Mouse (Mus musculus): Measurements from ENCODE around the gene Lor. TPM values are rescaled to one million over a fixed set of nuclear protein-coding genes. Genes with fewer than 3 reads are reported as not detected.
A peak's percentile ranks its signal among the peaks of the same experiment; 100 is the strongest.

The Lor gene
- total RNA-seq (2021): under 1 TPM; 0.26 TPM
- long read RNA-seq, experiment 1, partial matches to known transcripts: 1 of 1 reads
- long read RNA-seq, experiment 1, other reads (novel, unspliced or antisense): 0 of 1 reads
- long read RNA-seq, experiment 2, partial matches to known transcripts: 1 of 1 reads
- long read RNA-seq, experiment 2, other reads (novel, unspliced or antisense): 0 of 1 reads

- no peak for DNase-seq
Observed at GRCm38 (mm10) chr3:92083042-92083441, at the start of gene Lor. Lor (minus strand) TSS chr3:92083142.

- no peak for DNase-seq
Observed at GRCm38 (mm10) chr3:92123847-92124246, 40.9 kb upstream of the Lor start, which contains the start of gene Prr9. Prr9 (minus strand) TSS chr3:92123947.

GRCm38 (mm10) chr3:92120902-92121301 is 38.0 kb upstream of the Lor start:
- DNase-seq: peak; percentile 60 to 70

- peak in 1 of 2 experiments; percentile 15 for DNase-seq
Observed at GRCm38 (mm10) chr3:92117930-92118329, 35.0 kb upstream of the Lor start.

GRCm38 (mm10) chr3:92111526-92111925 is 28.6 kb upstream of the Lor start:
- DNase-seq: no peak

- DNase-seq: no peak
Observed at GRCm38 (mm10) chr3:92110790-92111189, 27.8 kb upstream of the Lor start.

- DNase-seq: peak; percentile 44 to 64
Observed at GRCm38 (mm10) chr3:92106582-92106981, 23.6 kb upstream of the Lor start.

GRCm38 (mm10) chr3:92081285-92081931 is 1.5 kb downstream of the Lor start:
- DNase-seq: peak; percentile 54 to 60

- peak; percentile 86 to 89 for DNase-seq
Observed at GRCm38 (mm10) chr3:92080462-92081284, 2.3 kb downstream of the Lor start.

- peak in 1 of 2 experiments; percentile 26 for DNase-seq
Observed at GRCm38 (mm10) chr3:92050382-92051054, 32.4 kb downstream of the Lor start.

- no peak for DNase-seq
Observed at GRCm38 (mm10) chr3:92033892-92034291, 49.0 kb downstream of the Lor start.

GRCm38 (mm10) chr3:92033203-92033602 is 49.7 kb downstream of the Lor start:
- no peak for DNase-seq

Small RNA genes within 50 kb of the gene (microRNA-seq; reads per million reads assigned to microRNA genes)
- gene Gm25145: not detected

Other genes with a start within 250 kb of the Lor start
- not detected for gene Pglyrp3, start 68.6 kb downstream of the Lor start, total RNA-seq (2021)
- gene Prr9, start 40.8 kb upstream of the Lor start, total RNA-seq (2021): not detected
- not detected for gene Lelp1, start 59.6 kb upstream of the Lor start, total RNA-seq (2021)
- gene Sprr2a1, start 132.7 kb upstream of the Lor start, total RNA-seq (2021): not detected
- gene Sprr2a2, start 132.8 kb upstream of the Lor start, total RNA-seq (2021): not detected
- not detected for gene Sprr2a3, start 202.3 kb upstream of the Lor start, total RNA-seq (2021)
- not detected for gene Sprr2b, start 233.5 kb upstream of the Lor start, total RNA-seq (2021)

Data from adrenal gland, postnatal 36 days (tissue).